Mouse (Mus musculus) MEL (cell line): ENCODE data around the gene Ppbp. TPM values are rescaled to one million over a fixed set of nuclear protein-coding genes. Genes with fewer than 3 reads are reported as not detected.
A peak's percentile ranks its signal among the peaks of the same experiment; 100 is the strongest.

Experiments
- DNase-seq: peaks from one replicate; pipeline ENCODE4 v3.0.0; 2011; ENCODE audit warnings: low read depth, low spot score
- H3K27ac ChIP-seq: 2 replicates; pipeline ENCODE4 v1.5.1; 2012; ENCODE audit warnings: low read depth, mild to moderate bottlenecking, control low read depth, low read length, moderate library complexity; ENCODE audit not compliant: control insufficient read depth
- H3K27me3 ChIP-seq, 2 experiments: fragments of 150-350 bp in 1 of 2; sonication (generic) in 1 of 2; 2 replicates each; pipeline ENCODE4 v1.6.1; 2012; ENCODE audit warnings: low read length in 2 of 2, mild to moderate bottlenecking in 2 of 2, improper control_type of control experiment in 1 of 2, moderate library complexity in 1 of 2; ENCODE audit not compliant: insufficient read depth in 2 of 2, control insufficient read depth in 1 of 2
- H3K36me3 ChIP-seq, 2 experiments: 2 replicates each; pipeline ENCODE4 v1.6.1; 2012 to 2014; ENCODE audit warnings: low read length in 2 of 2, improper control_type of control experiment in 1 of 2, inconsistent platforms in 1 of 2, mild to moderate bottlenecking in 1 of 2; ENCODE audit not compliant: insufficient read depth in 2 of 2, control insufficient read depth in 1 of 2
- H3K4me1 ChIP-seq, 2 experiments: fragments of 150-350 bp in 1 of 2; sonication (generic) in 1 of 2; 2 replicates each; pipeline ENCODE4 v1.6.1; 2012; ENCODE audit warnings: low read length in 2 of 2, improper control_type of control experiment in 1 of 2, mild to moderate bottlenecking in 1 of 2; ENCODE audit not compliant: insufficient read depth in 2 of 2, control insufficient read depth in 1 of 2
- H3K4me3 ChIP-seq, 2 experiments: fragments of 150-350 bp in 1 of 2; sonication (generic) in 1 of 2; 2 replicates each; pipeline ENCODE4 v1.5.1; 2012; ENCODE audit warnings: low read depth in 2 of 2, low read length in 2 of 2, mild to moderate bottlenecking in 2 of 2, moderate library complexity in 2 of 2, control low read depth in 1 of 2, improper control_type of control experiment in 1 of 2; ENCODE audit not compliant: control insufficient read depth in 1 of 2, insufficient read depth in 1 of 2
- H3K79me2 ChIP-seq: 2 replicates; pipeline ENCODE4 v1.6.1; 2012; ENCODE audit warnings: mild to moderate bottlenecking, low read length, moderate library complexity; ENCODE audit not compliant: control insufficient read depth, poor library complexity, insufficient read depth
- H3K9ac ChIP-seq: 2 replicates; pipeline ENCODE4 v1.6.1; 2012; ENCODE audit warnings: low read depth, mild to moderate bottlenecking, control low read depth, low read length, moderate library complexity; ENCODE audit not compliant: control insufficient read depth, poor library complexity, severe bottlenecking
- H3K9me3 ChIP-seq: fragments of 150-350 bp; sonication (generic); replicated peaks from 2 replicates; pipeline ENCODE4 v1.6.1; 2012; ENCODE audit warnings: mild to moderate bottlenecking, low read length, improper control_type of control experiment, moderate library complexity; ENCODE audit not compliant: insufficient read depth
- BHLHE40 ChIP-seq: IDR thresholded peaks from 2 replicates; pipeline ENCODE4 v1.6.1; 2012; ENCODE audit warnings: low read depth, mild to moderate bottlenecking, inconsistent platforms, low read length, improper control_type of control experiment, borderline replicate concordance
- CHD2 ChIP-seq: IDR thresholded peaks from 2 replicates; pipeline ENCODE4 v1.6.1; 2011; ENCODE audit warnings: low read length, improper control_type of control experiment
- EP300 ChIP-seq, 2 experiments: IDR thresholded peaks; 2 replicates each; pipeline ENCODE4 v1.6.1; 2011; ENCODE audit warnings: improper control_type of control experiment in 2 of 2, low read length in 2 of 2, low read depth in 1 of 2, mild to moderate bottlenecking in 1 of 2
- GABPA ChIP-seq: IDR thresholded peaks from 2 replicates; pipeline ENCODE4 v1.6.1; 2012; ENCODE audit warnings: low read depth, mild to moderate bottlenecking, inconsistent platforms, low read length, improper control_type of control experiment, moderate library complexity
- HCFC1 ChIP-seq: IDR thresholded peaks from 2 replicates; pipeline ENCODE4 v1.6.1; 2012; ENCODE audit warnings: low read depth, mild to moderate bottlenecking, inconsistent platforms, low read length, improper control_type of control experiment, moderate library complexity
- JUND ChIP-seq: IDR thresholded peaks from 2 replicates; pipeline ENCODE4 v1.6.1; 2011; ENCODE audit warnings: low read depth, mild to moderate bottlenecking, improper control_type of control experiment, low read length
- MAX ChIP-seq: IDR thresholded peaks from 2 replicates; pipeline ENCODE4 v1.6.1; 2011; ENCODE audit warnings: low read length, improper control_type of control experiment
- MYC ChIP-seq: IDR thresholded peaks from 2 replicates; pipeline ENCODE4 v1.6.1; 2011; ENCODE audit warnings: low read depth, mild to moderate bottlenecking, low read length, improper control_type of control experiment, moderate library complexity
- NRF1 ChIP-seq: IDR thresholded peaks from 2 replicates; pipeline ENCODE4 v1.6.1; 2014; ENCODE audit warnings: low read depth, mild to moderate bottlenecking, inconsistent platforms, low read length, improper control_type of control experiment, moderate library complexity; ENCODE audit not compliant: poor library complexity, insufficient read depth, severe bottlenecking
- POLR2AphosphoS2 ChIP-seq: IDR thresholded peaks from 2 replicates; pipeline ENCODE4 v1.6.1; 2011; ENCODE audit warnings: low read length, improper control_type of control experiment
- RAD21 ChIP-seq: IDR thresholded peaks from 2 replicates; pipeline ENCODE4 v1.6.1; 2011; ENCODE audit warnings: mild to moderate bottlenecking, low read depth, low read length, improper control_type of control experiment
- SIN3A ChIP-seq: IDR thresholded peaks from 2 replicates; pipeline ENCODE4 v1.6.1; 2012; ENCODE audit warnings: low read length, improper control_type of control experiment, inconsistent platforms
- SMC3 ChIP-seq: IDR thresholded peaks from 2 replicates; pipeline ENCODE4 v1.6.1; 2011; ENCODE audit warnings: low read depth, low read length, improper control_type of control experiment
- TAL1 ChIP-seq: IDR thresholded peaks from 2 replicates; pipeline ENCODE4 v1.6.1; 2012; ENCODE audit warnings: mild to moderate bottlenecking, inconsistent platforms, low read length, moderate library complexity, mixed read lengths
- TBP ChIP-seq: IDR thresholded peaks from 2 replicates; pipeline ENCODE4 v1.8.0; 2011; ENCODE audit warnings: low read depth, low read length, improper control_type of control experiment
- TCF12 ChIP-seq: IDR thresholded peaks from 2 replicates; pipeline ENCODE4 v1.6.1; 2014; ENCODE audit warnings: low read depth, mild to moderate bottlenecking, inconsistent platforms, low read length, improper control_type of control experiment, moderate library complexity
- UBTF ChIP-seq: IDR thresholded peaks from 2 replicates; pipeline ENCODE4 v1.6.1; 2012; ENCODE audit warnings: low read depth, mild to moderate bottlenecking, inconsistent platforms, low read length, improper control_type of control experiment, moderate library complexity, borderline replicate concordance; ENCODE audit not compliant: insufficient read depth
- USF1 ChIP-seq: IDR thresholded peaks from 2 replicates; pipeline ENCODE4 v1.6.1; 2014; ENCODE audit warnings: low read depth, mild to moderate bottlenecking, inconsistent platforms, low read length, improper control_type of control experiment, moderate library complexity
- ZC3H11A ChIP-seq: IDR thresholded peaks from 2 replicates; pipeline ENCODE4 v1.6.1; 2012; ENCODE audit warnings: low read depth, mild to moderate bottlenecking, inconsistent platforms, low read length, improper control_type of control experiment
- ZKSCAN1 ChIP-seq: IDR thresholded peaks from 2 replicates; pipeline ENCODE4 v1.6.1; 2012; ENCODE audit warnings: low read depth, mild to moderate bottlenecking, inconsistent platforms, low read length, improper control_type of control experiment, moderate library complexity
- ZNF384 ChIP-seq: IDR thresholded peaks from 2 replicates; pipeline ENCODE4 v1.6.1; 2012; ENCODE audit warnings: low read depth, mild to moderate bottlenecking, inconsistent platforms, low read length, improper control_type of control experiment
- polyA plus RNA-seq, 2 experiments: library from polyadenylated mRNA; stranded (reverse) in 1 of 2; unstranded in 1 of 2; fragments of >175 nt in 1 of 2; fragments of >200 nt in 1 of 2; gene quantifications; 2 replicates each; pipeline versions ENCODE4 v1.2.1 to v1.2.4; 2012; ENCODE audit warnings: low replicate concordance in 2 of 2, low read depth in 1 of 2; ENCODE audit not compliant: insufficient read length in 2 of 2, insufficient read depth in 1 of 2, missing spikeins in 1 of 2
- total RNA-seq: library from RNA; depleted of rRNA; stranded (reverse); fragments of 300-350 nt; gene quantifications from 2 replicates; pipeline ENCODE4 v1.2.3, GENCODE M21; 2012

Gene Ppbp
- total and polyA plus RNA-seq, 3 experiments: 0.12 TPM; not detected in 2

DNA sequence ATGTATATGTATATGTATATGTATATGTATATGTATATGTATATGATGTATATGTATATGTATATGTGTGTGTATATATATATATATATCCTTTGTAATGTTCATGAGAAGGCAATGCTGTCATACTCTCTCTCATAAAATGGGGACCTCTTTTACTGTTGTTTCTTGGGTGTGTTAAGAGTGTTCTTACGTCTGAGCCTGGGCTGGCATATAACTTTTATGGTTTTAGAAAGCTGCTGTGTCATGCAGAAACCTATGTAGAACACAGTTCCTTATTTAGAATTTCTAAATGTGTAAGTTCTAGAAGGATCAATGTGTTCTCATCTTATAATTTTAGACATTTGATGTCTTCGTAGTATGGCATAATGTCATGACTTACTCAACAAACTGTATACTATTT, 7.5 kb upstream of the Ppbp start:
- TF ChIP-seq UBTF: no peak
- TF ChIP-seq USF1: no peak
- no peak for TF ChIP-seq TAL1
- no peak for TF ChIP-seq EP300 (IDR thresholded peaks at IDR 0.05; ENCODE audit: low read depth in 1 of 2, low read length in 2 of 2)
- TF ChIP-seq TCF12: no peak
- no peak for TF ChIP-seq RAD21
- TF ChIP-seq GABPA: no peak
- TF ChIP-seq BHLHE40: no peak
- TF ChIP-seq MAX: no peak
- TF ChIP-seq POLR2AphosphoS2: no peak
- TF ChIP-seq JUND: no peak
- no peak for TF ChIP-seq HCFC1
- TF ChIP-seq ZKSCAN1: no peak
- no peak for TF ChIP-seq SMC3
- no peak for TF ChIP-seq MYC
- TF ChIP-seq CHD2: no peak
- H3K36me3 ChIP-seq: peaks cover 0 to 12% of the 10 kb centered on the region in 2 experiments; a peak in 2 of 4 replicates
- H3K4me3 ChIP-seq: no peak overlapping the region
- H3K27me3 ChIP-seq: no peaks in the 10 kb centered on the region
- DNase-seq: peak; percentile 28
- H3K27ac ChIP-seq: no peak overlapping the region
- no peaks in the 10 kb centered on the region for H3K9me3 ChIP-seq
- no peak overlapping the region for H3K9ac ChIP-seq
- no peaks in the 10 kb centered on the region for H3K79me2 ChIP-seq
- peaks cover 0 to 12% of the 10 kb centered on the region in 2 experiments for H3K4me1 ChIP-seq

DNA sequence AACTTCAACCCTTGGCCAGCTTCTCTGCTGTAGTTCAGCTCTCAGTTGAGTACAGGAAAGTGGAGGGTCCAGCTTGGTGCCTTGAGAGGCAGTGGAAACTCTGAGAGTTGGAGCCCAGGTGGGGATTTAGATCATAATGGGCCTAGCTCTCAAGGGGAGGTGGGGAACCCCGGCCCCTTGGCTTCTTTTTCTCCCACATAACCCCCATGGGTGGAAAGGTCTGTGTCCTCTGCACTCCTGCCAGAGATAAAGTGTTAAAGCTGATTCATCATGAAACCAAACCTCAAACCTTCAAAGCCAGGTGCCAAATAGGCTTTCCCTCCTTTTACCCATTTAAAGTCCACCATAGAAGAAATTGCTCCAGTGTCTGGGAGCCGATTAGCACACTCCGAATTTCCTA, 6.5 kb upstream of the Ppbp start:
- Histone ChIP-seq H3K27ac (no peak overlapping the region), H3K4me1 (peaks cover 2 to 14% of the 10 kb centered on the region in 2 experiments), H3K36me3 (peaks cover 0 to 15% of the 10 kb centered on the region in 2 experiments; a peak in 2 of 4 replicates), H3K27me3 (no peaks in the 10 kb centered on the region), H3K79me2 (no peaks in the 10 kb centered on the region), H3K9ac (no peak overlapping the region), H3K9me3 (no peaks in the 10 kb centered on the region), H3K4me3 (no peak overlapping the region)
- DNase-seq: no peak
- TF ChIP-seq ZC3H11A (no peak), TAL1 (no peak), RAD21 (no peak), CHD2 (no peak), MAX (no peak), POLR2AphosphoS2 (no peak), TBP (no peak), SIN3A (no peak), SMC3 (no peak), NRF1 (no peak), ZNF384 (no peak), EP300 (IDR thresholded peaks at IDR 0.05; ENCODE audit: low read depth in 1 of 2, low read length in 2 of 2) (no peak)
